Mouse (Mus musculus) limb, embryonic 15.5 days (tissue): ENCODE measurements around the gene Gpr152. TPM values are rescaled to one million over a fixed set of nuclear protein-coding genes. Genes with fewer than 3 reads are reported as not detected.
A peak's percentile ranks its signal among the peaks of the same experiment; 100 is the strongest.

Source experiments
- ATAC-seq: fragments of 200-750 bp; cut with Nextera tagmentation; 2 replicates; pipeline ENCODE4 v1.8.0; 2017; ENCODE audit warnings: low read depth, moderate TSS enrichment; ENCODE audit not compliant: insufficient number of reproducible peaks, low FRiP score, low TSS enrichment
- H3K27ac ChIP-seq: fragments of 300-500 bp; sonication (generic); 2 replicates; pipeline ENCODE4 v1.5.1; 2015; ENCODE audit warnings: moderate library complexity, mild to moderate bottlenecking, inconsistent platforms
- H3K27me3 ChIP-seq: fragments of 300-500 bp; sonication (generic); 2 replicates; pipeline ENCODE4 v1.6.1; 2015; ENCODE audit warnings: inconsistent platforms
- H3K36me3 ChIP-seq: fragments of 300-500 bp; sonication (generic); 2 replicates; pipeline ENCODE4 v1.6.1; 2015; ENCODE audit warnings: inconsistent platforms
- H3K4me1 ChIP-seq: fragments of 300-500 bp; sonication (generic); 2 replicates; pipeline ENCODE4 v1.6.1; 2015; ENCODE audit warnings: inconsistent platforms
- H3K4me2 ChIP-seq: fragments of 300-500 bp; sonication (generic); 2 replicates; pipeline ENCODE4 v1.6.1; 2015; ENCODE audit warnings: mild to moderate bottlenecking, inconsistent platforms
- H3K4me3 ChIP-seq: fragments of 300-500 bp; sonication (generic); 2 replicates; pipeline ENCODE4 v1.5.1; 2015; ENCODE audit warnings: mild to moderate bottlenecking, inconsistent platforms
- H3K9ac ChIP-seq: fragments of 300-500 bp; sonication (generic); 2 replicates; pipeline ENCODE4 v1.6.1; 2015; ENCODE audit warnings: inconsistent platforms
- H3K9me3 ChIP-seq: fragments of 300-500 bp; sonication (generic); 2 replicates; pipeline ENCODE4 v1.6.1; 2016; ENCODE audit warnings: inconsistent platforms
- WGBS: fragments of 180-500 bp; shearing (Covaris S2); methylation state at CpG from one replicate; pipeline ENCODE4 v1.1.7; 2015; 5-methylcytosine and 5-hydroxymethylcytosine counted together
- polyA plus RNA-seq: library from polyadenylated mRNA; unstranded; fragments of >200 nt; fragmentation: Nextera tagmentation; extraction: Ambion mirVana; gene quantifications from 2 replicates; pipeline ENCODE4 v1.2.1, GENCODE M21; 2015

The Gpr152 gene
- polyA plus RNA-seq, 1 experiment from 2014 or later: not detected

GRCm38 (mm10) chr19:4155223-4156072, 15.9 kb downstream of the Gpr152 start:
- H3K36me3 ChIP-seq: peaks cover 82% of the 10 kb centered on the region
- no peak overlapping the region; the same call in 1 of the 2 replicates for H3K27ac ChIP-seq
- H3K9ac ChIP-seq: 0 out of 2 replicates have a peak overlapping the region, but pooled peaks have one; percentile 14
- no peak for ATAC-seq
- H3K4me3 ChIP-seq: no peak overlapping the region
- H3K4me1 ChIP-seq: no peaks in the 10 kb centered on the region
- 81% methylated on average over 6 of the region's 6 CpGs for WGBS
- H3K4me2 ChIP-seq: no peak overlapping the region
- no peaks in the 10 kb centered on the region for H3K27me3 ChIP-seq
- H3K9me3 ChIP-seq: no peaks in the 10 kb centered on the region

DNA sequence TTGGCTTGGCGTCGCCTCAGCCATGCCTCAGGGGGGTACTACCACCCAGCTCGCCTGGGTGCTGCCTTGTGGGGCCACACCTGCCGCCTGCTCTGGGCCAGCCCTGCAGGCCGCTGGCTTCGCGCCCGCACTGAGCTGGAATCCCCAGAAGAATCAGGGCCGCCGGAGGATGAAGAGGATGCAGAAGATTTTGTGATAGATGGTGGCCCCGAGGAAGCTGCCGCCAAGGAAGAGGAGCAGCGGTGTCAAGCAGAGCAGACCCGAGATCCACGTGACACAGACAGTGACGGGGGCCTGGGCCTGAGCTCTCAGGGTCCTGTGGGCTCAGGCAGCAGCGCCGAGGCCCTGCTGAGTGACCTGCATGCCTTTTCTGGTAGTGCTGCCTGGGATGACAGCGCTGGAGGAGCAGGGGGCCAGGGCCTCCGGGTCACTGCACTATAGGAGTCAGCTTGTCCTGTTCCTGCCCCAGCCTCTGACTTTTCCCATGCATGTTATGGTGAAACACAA, 16.5 kb downstream of the Gpr152 start:
- H3K36me3 ChIP-seq: peaks cover 81% of the 10 kb centered on the region
- no peak overlapping the region for H3K27ac ChIP-seq
- no peak overlapping the region for H3K9ac ChIP-seq
- 77% methylated on average over 20 of the region's 20 CpGs for WGBS
- no peak overlapping the region for H3K4me2 ChIP-seq
- H3K4me1 ChIP-seq: no peaks in the 10 kb centered on the region
- no peak overlapping the region for H3K4me3 ChIP-seq
- no peak for ATAC-seq
- H3K27me3 ChIP-seq: no peaks in the 10 kb centered on the region
- no peaks in the 10 kb centered on the region for H3K9me3 ChIP-seq

DNA sequence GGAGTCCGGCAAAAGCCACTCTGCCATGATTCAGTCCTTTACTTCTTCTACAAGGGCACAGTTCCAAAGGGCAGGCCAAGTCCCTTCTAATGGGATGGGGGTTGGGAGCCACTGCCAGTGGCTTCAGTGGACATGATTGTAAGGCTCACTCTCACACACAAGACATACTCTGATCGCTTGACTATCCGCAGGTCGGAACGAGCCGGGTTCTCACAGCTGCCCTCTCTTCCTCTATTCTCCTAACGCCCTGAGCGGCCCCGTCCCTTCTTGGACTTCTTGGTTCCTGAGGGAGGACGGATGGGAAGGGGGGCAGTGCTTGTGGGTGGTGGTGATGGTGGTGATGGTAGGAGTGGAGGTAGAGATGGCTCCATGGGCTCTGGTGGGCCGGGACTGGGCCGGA, 17.2 kb downstream of the Gpr152 start:
- Histone ChIP-seq H3K27me3 (no peaks in the 10 kb centered on the region), H3K4me2 (no peak overlapping the region), H3K9me3 (no peaks in the 10 kb centered on the region), H3K36me3 (peaks cover 83% of the 10 kb centered on the region), H3K27ac (no peak overlapping the region), H3K4me1 (peaks cover 1% of the 10 kb centered on the region; the same call in 1 of the 2 replicates), H3K4me3 (no peak overlapping the region), H3K9ac (no peak overlapping the region)
- no peak for ATAC-seq
- WGBS: 90% methylated on average over 12 of the region's 12 CpGs

DNA sequence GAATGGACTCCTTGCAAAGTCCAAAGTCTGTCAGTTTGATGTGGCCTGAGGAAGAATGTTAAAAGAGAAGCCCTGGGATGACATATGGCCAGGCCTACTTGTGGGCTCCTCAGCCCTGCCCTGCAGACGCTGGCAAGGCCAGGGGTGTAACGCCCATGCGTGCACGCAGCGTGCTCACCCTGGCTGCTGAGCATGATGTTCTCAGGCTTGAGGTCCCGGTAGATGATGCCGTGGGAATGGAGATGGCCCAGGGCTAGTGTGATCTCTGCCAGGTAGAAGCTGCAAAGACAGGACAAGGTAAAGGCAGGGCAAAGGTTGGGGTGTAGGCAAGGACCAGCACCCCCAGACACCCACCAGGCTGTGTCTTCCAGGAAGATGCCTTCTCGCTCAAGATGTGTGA, 19.5 kb downstream of the Gpr152 start:
- WGBS: 97% methylated on average over 8 of the region's 8 CpGs
- ATAC-seq: no peak

DNA sequence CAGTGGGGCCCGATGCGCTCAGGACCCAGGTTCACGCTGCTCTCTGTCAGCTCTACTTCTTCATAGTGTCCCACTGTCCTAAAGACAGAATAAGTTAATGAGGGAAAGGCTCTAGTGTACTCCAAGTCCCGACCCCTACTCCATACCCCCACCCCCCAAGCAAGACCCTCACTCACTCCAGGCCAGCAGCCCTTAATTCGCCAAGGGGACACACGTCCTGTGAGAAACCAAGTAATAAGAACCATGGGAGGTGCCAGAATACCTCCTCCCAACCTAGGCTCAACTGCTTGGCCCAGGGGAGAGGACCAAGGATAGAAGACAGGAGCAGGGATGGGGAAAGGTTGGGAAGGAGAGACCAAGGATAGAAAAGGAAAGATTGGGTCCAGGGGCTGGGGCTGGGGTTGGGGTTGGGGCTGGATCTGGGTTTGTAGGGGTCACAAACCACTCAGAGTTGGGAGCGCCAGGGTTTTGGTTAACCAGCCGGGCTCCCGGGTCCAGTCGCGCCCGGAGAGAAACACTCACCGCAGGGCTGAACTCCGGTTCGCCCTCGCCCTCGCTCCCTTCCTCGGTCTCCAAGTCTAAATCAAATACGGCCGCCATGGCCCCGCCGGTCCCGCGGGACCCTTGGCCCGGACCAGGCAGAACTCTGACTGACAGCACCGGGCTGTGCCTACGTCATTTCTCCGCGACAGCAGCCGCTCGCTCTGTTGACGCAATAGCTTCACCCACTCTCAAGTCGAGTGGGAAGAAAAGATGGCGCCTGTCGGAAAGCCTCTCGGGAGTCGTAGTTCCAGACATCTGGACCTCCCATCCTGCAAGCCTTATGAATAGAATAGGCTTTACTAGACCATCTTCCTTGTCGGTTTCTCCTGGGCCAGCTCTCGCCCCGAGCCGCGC, 23.3 kb downstream of the Gpr152 start, which contains the start of gene Rps6kb2:
Gene Rps6kb2 (minus strand): TSS at position 709 of the 897 bp plus-strand sequence.
- peaks cover 39% of the 10 kb centered on the region for H3K36me3 ChIP-seq
- no peaks in the 10 kb centered on the region for H3K9me3 ChIP-seq
- no peaks in the 10 kb centered on the region for H3K27me3 ChIP-seq
- peak within 1 kb of the TSS; percentile 73 for H3K4me3 ChIP-seq
- WGBS: 6% methylated on average over 42 of the region's 42 CpGs
- H3K4me1 ChIP-seq: peaks cover 16% of the 10 kb centered on the region
- peak within 1 kb of the TSS; percentile 73 for H3K9ac ChIP-seq
- H3K4me2 ChIP-seq: peak within 1 kb of the TSS; percentile 85
- peak within 1 kb of the TSS; percentile 75 for H3K27ac ChIP-seq
- peak; percentile 85 for ATAC-seq

More for the DNA sequence above, 19.5 kb downstream of the Gpr152 start:
- Histone ChIP-seq H3K9me3 (no peaks in the 10 kb centered on the region), H3K27me3 (no peaks in the 10 kb centered on the region), H3K4me3 (no peak overlapping the region), H3K4me1 (peaks cover 16% of the 10 kb centered on the region), H3K4me2 (no peak overlapping the region), H3K36me3 (peaks cover 66% of the 10 kb centered on the region), H3K9ac (no peak overlapping the region), H3K27ac (no peak overlapping the region)

- 40% methylated on average over 4 of the region's 4 CpGs for WGBS
- no peak for ATAC-seq
- peaks cover 17% of the 10 kb centered on the region for H3K4me1 ChIP-seq
- no peaks in the 10 kb centered on the region for H3K9me3 ChIP-seq
- peak overlapping the region; percentile 73 for H3K4me3 ChIP-seq
- peak overlapping the region; percentile 73; the same call in 1 of the 2 replicates for H3K9ac ChIP-seq
- H3K27me3 ChIP-seq: no peaks in the 10 kb centered on the region
- peak overlapping the region; percentile 75 for H3K27ac ChIP-seq
- peak overlapping the region; percentile 85 for H3K4me2 ChIP-seq
- H3K36me3 ChIP-seq: peaks cover 33% of the 10 kb centered on the region
Observed at GRCm38 (mm10) chr19:4163543-4163887, 23.9 kb downstream of the Gpr152 start.

- Histone ChIP-seq H3K36me3 (peaks cover 27% of the 10 kb centered on the region), H3K9me3 (no peaks in the 10 kb centered on the region), H3K4me2 (no peak overlapping the region), H3K4me3 (no peak overlapping the region), H3K27me3 (no peaks in the 10 kb centered on the region), H3K27ac (no peak overlapping the region), H3K4me1 (peaks cover 19% of the 10 kb centered on the region), H3K9ac (no peak overlapping the region)
- ATAC-seq: no peak
- 74% methylated on average over 3 of the region's 3 CpGs for WGBS
Observed at GRCm38 (mm10) chr19:4164100-4164499, 24.5 kb downstream of the Gpr152 start.

GRCm38 (mm10) chr19:4164721-4165120, 25.1 kb downstream of the Gpr152 start:
- 79% methylated on average over 2 of the region's 2 CpGs for WGBS
- Histone ChIP-seq H3K27me3 (no peaks in the 10 kb centered on the region), H3K36me3 (peaks cover 21% of the 10 kb centered on the region), H3K9ac (no peak overlapping the region), H3K9me3 (no peaks in the 10 kb centered on the region), H3K4me1 (peaks cover 22% of the 10 kb centered on the region), H3K4me2 (no peak overlapping the region), H3K27ac (no peak overlapping the region), H3K4me3 (no peak overlapping the region)
- no peak for ATAC-seq

DNA sequence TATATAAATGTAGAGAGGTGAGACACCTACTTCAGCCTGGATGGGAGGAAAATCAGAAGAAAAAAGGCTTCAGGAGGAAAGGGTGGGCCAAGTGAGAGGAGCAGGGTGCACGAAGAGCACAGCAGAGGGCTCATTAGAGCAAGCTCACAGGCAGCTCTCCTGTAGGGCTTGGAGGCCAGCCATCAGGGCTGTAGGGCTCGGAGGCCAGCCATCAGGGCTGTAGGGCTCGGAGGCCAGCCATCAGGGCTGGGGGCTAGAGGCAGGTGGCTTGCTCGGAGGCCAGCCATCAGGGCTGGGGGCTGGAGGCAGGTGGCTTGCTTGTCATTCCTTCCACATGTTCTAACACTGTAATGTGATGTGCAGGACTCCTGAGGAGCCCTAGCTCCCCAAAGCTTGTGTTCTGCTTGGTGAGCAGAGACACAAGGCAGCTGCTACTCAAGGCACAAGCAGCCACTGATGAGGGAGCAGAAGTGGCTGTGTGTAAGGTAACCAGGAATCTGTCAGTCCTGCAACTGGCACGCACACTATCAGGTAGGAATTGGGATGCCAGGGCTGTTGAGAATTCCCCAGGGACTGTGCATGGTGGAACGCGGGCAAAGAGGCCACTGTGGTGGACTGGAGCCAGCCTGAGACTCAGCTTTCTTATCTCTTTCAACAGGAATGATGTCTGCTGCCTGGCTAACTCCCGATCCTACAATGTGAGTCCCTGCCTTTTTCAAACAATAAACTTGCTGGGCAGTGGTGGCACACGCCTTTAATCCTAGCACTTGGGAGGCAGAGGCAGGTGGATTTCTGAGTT, 27.3 kb downstream of the Gpr152 start:
- Histone ChIP-seq H3K27me3 (no peaks in the 10 kb centered on the region), H3K4me2 (no peak overlapping the region), H3K9ac (no peak overlapping the region), H3K9me3 (no peaks in the 10 kb centered on the region), H3K4me3 (no peak overlapping the region), H3K36me3 (peaks cover 3% of the 10 kb centered on the region), H3K4me1 (peaks cover 40% of the 10 kb centered on the region), H3K27ac (no peak overlapping the region)
- 71% methylated on average over 9 of the region's 9 CpGs for WGBS
- no peak for ATAC-seq

DNA sequence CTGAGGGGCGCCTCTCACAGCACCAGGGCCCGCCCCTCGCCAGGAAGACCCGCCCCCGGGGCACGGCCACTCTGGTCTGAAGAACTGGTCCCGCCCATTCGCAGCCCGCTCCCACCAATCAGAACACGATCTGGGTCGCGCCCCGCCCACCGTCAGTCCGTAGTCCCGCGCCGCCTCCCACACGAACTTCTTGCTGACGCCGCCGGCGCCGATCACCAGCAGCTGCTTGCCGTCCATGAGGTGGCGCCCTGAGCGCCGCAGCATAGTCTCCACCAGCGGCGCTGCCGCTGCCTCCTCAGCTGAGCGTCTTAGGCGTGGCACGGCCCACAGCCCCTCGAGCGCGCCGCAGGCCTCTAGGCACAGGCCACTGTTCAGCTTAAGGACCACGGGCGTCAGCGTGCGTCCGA, 29.8 kb downstream of the Gpr152 start:
- peak; percentile 93 for ATAC-seq
- H3K4me2 ChIP-seq: peak overlapping the region; percentile 86
- no peaks in the 10 kb centered on the region for H3K27me3 ChIP-seq
- no peaks in the 10 kb centered on the region for H3K36me3 ChIP-seq
- under 1% methylated on average over 43 of the region's 43 CpGs for WGBS
- peaks cover 29% of the 10 kb centered on the region for H3K4me1 ChIP-seq
- no peaks in the 10 kb centered on the region for H3K9me3 ChIP-seq
- peak overlapping the region; percentile 52 for H3K4me3 ChIP-seq
- H3K27ac ChIP-seq: peak overlapping the region; percentile 96
- peak overlapping the region; percentile 73 for H3K9ac ChIP-seq

GRCm38 (mm10) chr19:4169810-4170209, 30.2 kb downstream of the Gpr152 start:
- peak overlapping the region; percentile 73 for H3K9ac ChIP-seq
- H3K4me3 ChIP-seq: peak overlapping the region; percentile 52
- no peaks in the 10 kb centered on the region for H3K9me3 ChIP-seq
- no peaks in the 10 kb centered on the region for H3K27me3 ChIP-seq
- 7% methylated on average over 27 of the region's 27 CpGs for WGBS
- H3K4me1 ChIP-seq: peaks cover 29% of the 10 kb centered on the region
- H3K4me2 ChIP-seq: peak overlapping the region; percentile 86
- peak; percentile 30 for ATAC-seq
- H3K36me3 ChIP-seq: no peaks in the 10 kb centered on the region
- H3K27ac ChIP-seq: peak overlapping the region; percentile 96
